Mouse (Mus musculus) embryonic facial prominence, embryonic 11.5 days (tissue): ENCODE data around the gene Adam19. TPM values are rescaled to one million over a fixed set of nuclear protein-coding genes. Genes with fewer than 3 reads are reported as not detected.

ENCODE experiments used
- ATAC-seq: fragments of 200-750 bp; cut with Nextera tagmentation; replicated peaks from 2 replicates; pipeline ENCODE4 v1.8.0; 2017; ENCODE audit warnings: low read depth; ENCODE audit not compliant: insufficient number of reproducible peaks, low FRiP score, low TSS enrichment
- DNase-seq: peaks from one replicate; pipeline ENCODE4 v3.0.0-alpha.2; 2015; ENCODE audit warnings: low spot score
- H3K27ac ChIP-seq: fragments of 300-500 bp; sonication (generic); replicated peaks from 2 replicates; pipeline ENCODE4 v1.5.1; 2014; ENCODE audit warnings: mild to moderate bottlenecking, low read depth, low read length, control low read depth
- H3K27me3 ChIP-seq: fragments of 300-500 bp; sonication (generic); 2 replicates; pipeline ENCODE4 v1.6.1; 2014; ENCODE audit warnings: mild to moderate bottlenecking, low read length, moderate library complexity, mixed read lengths; ENCODE audit not compliant: control insufficient read depth, insufficient read depth
- H3K36me3 ChIP-seq: fragments of 300-500 bp; sonication (generic); replicated peaks from 2 replicates; pipeline ENCODE4 v1.6.1; 2014; ENCODE audit warnings: low read depth, mild to moderate bottlenecking, low read length, moderate library complexity, mixed read lengths; ENCODE audit not compliant: control insufficient read depth, insufficient read depth
- H3K4me1 ChIP-seq: fragments of 300-500 bp; sonication (generic); 2 replicates; pipeline ENCODE4 v1.6.1; 2014; ENCODE audit warnings: low read length, mixed read lengths; ENCODE audit not compliant: control insufficient read depth, insufficient read depth
- H3K4me2 ChIP-seq: fragments of 300-500 bp; sonication (generic); 2 replicates; pipeline ENCODE4 v1.6.1; 2014; ENCODE audit warnings: low read depth, mild to moderate bottlenecking, control low read depth, low read length, moderate library complexity
- H3K4me3 ChIP-seq: fragments of 300-500 bp; sonication (generic); 2 replicates; pipeline ENCODE4 v1.5.1; 2014; ENCODE audit warnings: low read depth, low read length, control low read depth
- H3K9ac ChIP-seq: fragments of 300-500 bp; sonication (generic); replicated peaks from 2 replicates; pipeline ENCODE4 v1.6.1; 2014; ENCODE audit warnings: mild to moderate bottlenecking, control low read depth, low read length
- H3K9me3 ChIP-seq: fragments of 300-500 bp; sonication (generic); replicated peaks from 2 replicates; pipeline ENCODE4 v1.6.1; 2016; ENCODE audit warnings: mild to moderate bottlenecking, low read length, inconsistent platforms, mixed read lengths; ENCODE audit not compliant: control insufficient read depth
- WGBS: fragments of 180-500 bp; shearing (Covaris S2); extraction: QIAGEN DNeasy Blood & Tissue Kit; methylation state at CpG from one replicate; pipeline ENCODE4 v1.1.7; 2014; 5-methylcytosine and 5-hydroxymethylcytosine counted together
- polyA plus RNA-seq: library from polyadenylated mRNA; unstranded; fragments of >200 nt; fragmentation: Nextera tagmentation; extraction: Ambion mirVana; gene quantifications from 2 replicates; pipeline ENCODE4 v1.2.1, GENCODE M21; 2014

Adam19 gene
- polyA plus RNA-seq, 1 experiment from 2014 or later, result 9.4 TPM

DNA sequence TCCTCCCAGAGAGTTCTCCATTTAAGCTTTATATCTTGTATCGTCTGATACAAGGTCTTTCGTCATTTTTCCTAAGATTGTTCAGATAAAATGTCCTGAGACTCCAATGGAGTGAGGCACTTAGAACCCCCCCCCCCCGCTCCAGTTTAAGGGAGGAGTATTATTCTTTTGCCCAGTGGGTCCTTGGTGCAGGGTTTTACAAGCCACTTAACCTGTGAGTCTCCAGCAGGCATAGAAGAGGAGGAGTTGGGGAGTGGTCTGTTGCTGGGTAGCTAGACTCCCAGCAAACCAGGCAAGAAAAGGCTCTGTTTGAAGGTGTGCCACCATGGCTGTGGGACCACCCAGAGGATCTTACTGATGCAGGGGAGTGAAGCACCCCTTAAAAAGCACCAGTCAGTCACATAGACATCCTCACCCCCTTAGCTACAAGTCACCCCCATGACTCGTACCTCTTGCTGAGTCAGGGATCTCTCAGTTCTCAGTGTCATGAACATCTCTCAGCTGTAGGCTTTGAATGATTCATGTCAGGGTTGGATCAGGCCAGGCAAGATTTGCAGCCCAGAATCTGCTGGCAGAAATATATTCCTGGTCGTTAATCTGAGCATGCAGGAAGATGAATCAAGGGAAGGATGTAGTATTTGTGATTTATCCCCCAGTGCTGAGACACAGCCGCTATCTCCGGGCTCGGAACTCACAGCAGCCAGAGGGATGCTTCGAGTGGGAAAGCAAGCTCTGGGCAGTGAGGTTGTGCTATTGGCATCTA is 59.8 kb downstream of the Adam19 start:
- WGBS, result 85% methylated on average over 9 of the region's 9 CpGs
- no peak overlapping the region for H3K9ac ChIP-seq
- DNase-seq (no peak), ATAC-seq (no peak)
- no peaks in the 10 kb centered on the region for H3K27me3 ChIP-seq
- no peaks in the 10 kb centered on the region for H3K36me3 ChIP-seq
- no peak overlapping the region for H3K4me2 ChIP-seq
- no peaks in the 10 kb centered on the region for H3K9me3 ChIP-seq
- no peak overlapping the region for H3K27ac ChIP-seq
- no peaks in the 10 kb centered on the region for H3K4me1 ChIP-seq
- no peak overlapping the region for H3K4me3 ChIP-seq

DNA sequence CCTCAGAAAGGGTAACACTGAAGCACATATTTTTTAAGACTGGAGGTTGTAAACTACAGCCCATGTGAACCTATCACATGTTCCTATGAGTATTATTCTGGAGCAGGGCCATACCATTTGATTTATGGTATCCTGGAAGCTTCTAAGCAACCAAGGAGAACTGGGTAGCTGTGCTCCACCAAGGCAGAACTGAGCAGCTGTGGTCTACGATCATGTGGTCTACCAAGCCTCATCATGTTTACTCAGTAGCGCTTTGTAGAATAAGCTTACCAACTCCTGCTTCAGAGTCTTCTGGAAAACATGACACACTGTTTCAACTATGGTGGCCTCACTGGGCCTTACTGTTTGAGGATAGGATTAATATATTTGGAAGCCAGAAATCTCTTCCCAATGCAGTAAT is 60.7 kb downstream of the Adam19 start:
- 96% methylated on average over 2 of the region's 2 CpGs for WGBS

DNA sequence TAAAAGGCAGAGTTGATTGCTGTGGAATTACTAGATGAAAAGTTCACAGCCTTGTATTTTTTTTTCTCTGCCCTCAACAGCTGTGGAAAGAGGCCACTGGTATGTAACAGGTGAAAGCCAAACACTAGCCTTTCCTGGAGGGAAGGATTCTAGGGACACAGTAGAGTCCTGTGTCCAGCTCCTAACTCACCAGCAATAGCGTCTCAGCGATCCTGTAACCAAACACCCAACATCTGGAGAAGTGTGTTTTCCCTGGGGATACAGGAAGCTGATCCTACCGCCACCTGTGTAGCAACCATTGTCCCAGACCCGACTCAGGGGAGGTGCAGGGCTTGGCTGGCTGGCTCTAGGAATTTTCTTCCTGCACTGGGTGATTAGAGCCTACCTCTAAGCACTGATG is 63.8 kb downstream of the Adam19 start:
- H3K27ac ChIP-seq, result no peak overlapping the region
- H3K4me3 ChIP-seq, result no peak overlapping the region
- no peaks in the 10 kb centered on the region for H3K9me3 ChIP-seq
- H3K9ac ChIP-seq, result no peak overlapping the region
- peak; percentile 65 for DNase-seq
- ATAC-seq, result no peak
- H3K4me1 ChIP-seq, result no peaks in the 10 kb centered on the region
- 8% methylated on average over 4 of the region's 4 CpGs for WGBS
- no peaks in the 10 kb centered on the region for H3K36me3 ChIP-seq
- H3K27me3 ChIP-seq, result no peaks in the 10 kb centered on the region
- H3K4me2 ChIP-seq, result no peak overlapping the region

More for the DNA sequence above, 60.7 kb downstream of the Adam19 start:
- Histone ChIP-seq H3K9me3 (no peaks in the 10 kb centered on the region), H3K4me3 (no peak overlapping the region), H3K36me3 (no peaks in the 10 kb centered on the region), H3K9ac (no peak overlapping the region), H3K4me2 (no peak overlapping the region), H3K27me3 (no peaks in the 10 kb centered on the region), H3K4me1 (no peaks in the 10 kb centered on the region), H3K27ac (no peak overlapping the region)
- no peak for ATAC-seq
- no peak for DNase-seq

DNA sequence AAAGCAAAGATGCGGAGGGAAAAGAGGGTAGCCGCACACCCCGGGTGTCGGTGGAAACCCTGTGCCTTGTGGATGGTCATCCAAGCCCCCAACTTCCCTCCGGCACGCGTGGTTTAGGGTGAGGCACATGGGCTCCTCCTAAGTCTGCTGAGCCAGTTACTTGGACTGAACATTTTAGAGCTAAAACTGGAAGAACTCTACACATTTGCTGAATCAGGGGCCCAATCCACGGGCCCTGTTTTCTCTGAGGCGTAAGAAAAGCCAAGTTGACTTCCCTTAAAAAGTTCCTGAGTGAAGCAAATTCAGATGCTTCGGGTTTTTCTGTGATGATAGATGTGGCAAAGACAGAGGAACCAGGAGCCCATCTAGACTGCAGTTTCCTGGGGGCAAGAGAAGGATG is 64.3 kb downstream of the Adam19 start:
- Histone ChIP-seq H3K4me1 (no peaks in the 10 kb centered on the region), H3K27ac (no peak overlapping the region), H3K9me3 (no peaks in the 10 kb centered on the region), H3K4me3 (no peak overlapping the region), H3K27me3 (no peaks in the 10 kb centered on the region), H3K36me3 (no peaks in the 10 kb centered on the region; the same call in 1 of the 2 replicates), H3K9ac (no peak overlapping the region), H3K4me2 (no peak overlapping the region)
- 77% methylated on average over 10 of the region's 10 CpGs for WGBS
- no peak for ATAC-seq
- DNase-seq, result no peak

DNA sequence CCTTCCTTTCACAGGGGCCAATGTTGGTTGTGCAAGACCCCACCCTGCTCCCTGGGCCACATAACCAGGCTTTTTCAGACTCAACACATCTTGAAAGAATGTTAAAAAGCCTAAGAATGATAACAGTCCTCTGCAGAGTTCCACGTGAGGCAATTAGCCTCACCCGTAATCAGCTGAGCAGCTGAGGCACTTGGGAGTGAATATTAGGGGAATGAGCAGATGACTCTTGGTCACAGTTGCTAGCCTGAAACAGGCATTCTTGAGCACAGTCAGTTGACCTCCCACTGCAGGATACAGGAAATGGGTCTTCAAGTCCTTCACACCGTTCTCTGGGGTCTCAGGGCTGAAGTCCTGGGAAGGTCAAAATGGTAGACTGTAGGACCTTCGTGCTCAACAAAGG is 65.9 kb downstream of the Adam19 start:
- no peak overlapping the region for H3K4me2 ChIP-seq
- DNase-seq (no peak), ATAC-seq (no peak)
- 77% methylated on average over 4 of the region's 4 CpGs for WGBS
- H3K9ac ChIP-seq, result no peak overlapping the region
- no peak overlapping the region for H3K4me3 ChIP-seq
- H3K27ac ChIP-seq, result no peak overlapping the region
- no peaks in the 10 kb centered on the region for H3K27me3 ChIP-seq
- H3K9me3 ChIP-seq, result no peaks in the 10 kb centered on the region
- no peaks in the 10 kb centered on the region; the same call in 1 of the 2 replicates for H3K36me3 ChIP-seq
- H3K4me1 ChIP-seq, result no peaks in the 10 kb centered on the region

DNA sequence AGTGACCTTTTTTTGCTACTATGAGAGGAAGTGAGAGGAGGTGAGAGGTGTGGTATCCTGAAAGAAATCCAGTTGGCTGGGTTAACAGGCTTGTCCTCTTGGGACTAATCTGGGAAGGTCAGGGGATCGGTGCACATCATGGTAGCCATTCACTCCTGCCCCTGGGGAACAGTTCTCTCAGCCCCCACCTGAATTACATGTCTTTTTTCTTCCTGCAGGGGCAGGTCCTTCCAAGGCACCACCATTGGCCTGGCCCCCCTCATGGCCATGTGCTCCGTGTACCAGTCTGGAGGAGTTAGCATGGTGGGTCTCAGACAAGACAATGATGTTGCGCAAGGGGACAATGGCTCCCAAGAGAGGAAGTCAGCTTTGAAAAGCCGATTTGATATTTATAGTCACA is 67.1 kb downstream of the Adam19 start:
- H3K4me2 ChIP-seq, result no peak overlapping the region
- no peak overlapping the region for H3K27ac ChIP-seq
- no peaks in the 10 kb centered on the region; the same call in 1 of the 2 replicates for H3K36me3 ChIP-seq
- H3K9ac ChIP-seq, result no peak overlapping the region
- 86% methylated on average over 4 of the region's 4 CpGs for WGBS
- no peaks in the 10 kb centered on the region for H3K4me1 ChIP-seq
- no peaks in the 10 kb centered on the region for H3K27me3 ChIP-seq
- H3K4me3 ChIP-seq, result no peak overlapping the region
- no peak for ATAC-seq
- DNase-seq, result no peak
- no peaks in the 10 kb centered on the region for H3K9me3 ChIP-seq

DNA sequence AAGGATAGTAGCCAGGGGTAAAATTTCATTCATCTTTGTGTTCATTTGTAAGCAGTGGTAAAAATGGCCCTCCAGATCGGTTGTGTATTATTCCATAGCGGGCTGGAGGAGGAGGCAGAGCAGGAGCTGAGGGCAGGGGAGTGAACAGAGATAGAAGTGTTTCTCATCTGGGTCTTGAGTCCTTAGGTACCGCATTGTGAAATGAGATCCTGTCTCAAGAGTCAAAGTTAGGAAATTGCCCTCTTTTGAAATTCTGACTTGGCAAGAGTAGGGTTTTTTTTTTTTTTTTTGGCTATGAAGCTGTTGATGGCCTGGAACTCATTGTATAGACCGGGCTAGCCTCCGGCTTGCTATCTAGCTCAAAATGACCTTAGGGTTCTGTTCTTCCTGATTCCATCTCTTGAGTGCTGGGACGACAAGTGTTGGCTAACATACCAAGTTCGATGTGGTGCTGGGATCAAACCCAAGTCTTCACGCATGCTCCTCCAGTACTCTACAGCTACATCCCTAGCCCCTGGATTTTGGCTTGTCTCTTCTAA is 67.6 kb downstream of the Adam19 start:
- H3K36me3 ChIP-seq, result no peaks in the 10 kb centered on the region; the same call in none of the 2 replicates
- no peaks in the 10 kb centered on the region for H3K4me1 ChIP-seq
- WGBS, result 93% methylated on average over 8 of the region's 8 CpGs
- no peak overlapping the region for H3K27ac ChIP-seq
- no peak overlapping the region for H3K4me2 ChIP-seq
- H3K9ac ChIP-seq, result no peak overlapping the region
- DNase-seq, result no peak
- no peak for ATAC-seq
- no peaks in the 10 kb centered on the region for H3K27me3 ChIP-seq
- H3K9me3 ChIP-seq, result no peaks in the 10 kb centered on the region
- H3K4me3 ChIP-seq, result no peak overlapping the region

DNA sequence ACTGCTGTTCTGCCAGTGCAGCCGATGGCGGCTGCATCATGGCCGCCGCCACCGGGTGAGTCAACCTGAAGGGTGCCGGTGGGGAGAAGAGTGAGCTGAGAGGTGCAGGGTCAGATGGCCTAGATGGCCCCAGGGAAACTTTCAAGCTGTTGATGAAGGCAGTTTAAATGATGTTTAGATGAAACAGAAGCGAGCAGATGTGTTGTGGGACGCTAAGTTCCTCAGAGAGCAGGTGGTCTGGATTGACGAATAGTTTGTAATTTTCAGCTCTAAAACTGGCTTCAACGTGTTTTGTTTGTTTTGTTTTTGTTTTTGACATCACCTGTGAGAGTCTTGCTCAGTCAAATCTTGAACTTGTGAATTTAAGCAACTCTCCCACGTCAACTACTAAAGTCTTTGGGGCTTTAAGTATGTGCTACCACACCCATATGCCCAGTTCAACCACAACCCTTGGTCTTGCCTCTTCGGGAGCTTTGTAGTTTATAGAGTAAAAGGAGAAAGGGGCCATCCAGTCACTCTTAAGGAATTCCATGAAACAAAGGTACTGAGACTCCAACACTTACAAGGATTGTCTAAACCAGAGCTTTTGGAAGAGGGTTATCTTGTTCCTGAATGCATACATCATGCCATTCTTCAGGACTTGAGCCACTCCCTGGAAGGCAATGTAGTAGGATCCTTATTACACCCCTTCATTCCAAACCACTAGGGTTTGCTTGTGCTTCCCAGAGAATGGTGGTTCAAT is 69.5 kb downstream of the Adam19 start:
- H3K36me3 ChIP-seq, result no peaks in the 10 kb centered on the region; the same call in none of the 2 replicates
- no peak overlapping the region for H3K4me2 ChIP-seq
- H3K9me3 ChIP-seq, result no peaks in the 10 kb centered on the region
- ATAC-seq, result no peak
- H3K27me3 ChIP-seq, result no peaks in the 10 kb centered on the region
- DNase-seq, result no peak
- 91% methylated on average over 12 of the region's 12 CpGs for WGBS
- no peak overlapping the region for H3K9ac ChIP-seq
- no peaks in the 10 kb centered on the region for H3K4me1 ChIP-seq
- H3K27ac ChIP-seq, result no peak overlapping the region
- H3K4me3 ChIP-seq, result no peak overlapping the region
